Mouse (Mus musculus) stomach, postnatal 0 days (tissue): ENCODE measurements around the gene Rgs17.
A peak's percentile ranks its signal among the peaks of the same experiment; 100 is the strongest.

Experiments
- CTCF ChIP-seq: IDR thresholded peaks from 2 replicates; pipeline ENCODE4 v1.5.1; 2016; ENCODE audit warnings: antibody characterized with exemption, low read depth, mild to moderate bottlenecking, moderate library complexity
- EP300 ChIP-seq: optimal IDR thresholded peaks from 2 replicates; pipeline ENCODE3; 2016; ENCODE audit warnings: antibody characterized with exemption

GRCm38 (mm10) chr10:5846939-5847338 is 75.3 kb downstream of the Rgs17 start:
- TF ChIP-seq EP300, result no peak
- peak; percentile 80 for TF ChIP-seq CTCF
